Mouse (Mus musculus) C2C12 (cell line): ENCODE measurements at regions not wholly inside any gene's neighbourhood (a gene's known extent, or its start where the extent isn't known, plus 50 kb on each side); places are given as distances from the start of the nearest gene placed in this dataset.

Experiments
- H3K27me3 ChIP-seq: one replicate; pipeline ENCODE4 v1.6.1; 2011; ENCODE audit not compliant: control insufficient read depth, insufficient read depth, insufficient read length
- H3K36me3 ChIP-seq: one replicate; pipeline ENCODE4 v1.6.1; 2011; ENCODE audit not compliant: control insufficient read depth, insufficient read depth
- H3K4me3 ChIP-seq: one replicate; pipeline ENCODE4 v1.5.1; 2011; ENCODE audit warnings: mild to moderate bottlenecking, control low read depth; ENCODE audit not compliant: poor library complexity, insufficient read depth, severe bottlenecking
- H3K79me2 ChIP-seq: one replicate; pipeline ENCODE4 v1.6.1; 2011; ENCODE audit not compliant: control insufficient read depth, insufficient read depth
- H3K79me3 ChIP-seq: one replicate; pipeline ENCODE4 v1.6.1; 2011; ENCODE audit warnings: low read depth, control low read depth
- H3ac ChIP-seq: one replicate; pipeline ENCODE3; 2011; ENCODE audit warnings: low read depth; ENCODE audit not compliant: control insufficient read depth, insufficient read length
- CEBPB ChIP-seq: IDR thresholded peaks from one replicate; pipeline ENCODE4 v1.6.1; 2011; ENCODE audit warnings: low read depth, mild to moderate bottlenecking, control low read depth, moderate library complexity
- CTCF ChIP-seq: IDR thresholded peaks from one replicate; pipeline ENCODE4 v1.5.1; 2011; ENCODE audit not compliant: control insufficient read depth, insufficient read depth, insufficient read length
- FOSL1 ChIP-seq: IDR thresholded peaks from one replicate; pipeline ENCODE4 v1.8.0; 2011; ENCODE audit warnings: mild to moderate bottlenecking, low read length; ENCODE audit not compliant: poor library complexity, insufficient read depth, severe bottlenecking
- MAX ChIP-seq: IDR thresholded peaks from one replicate; pipeline ENCODE4 v1.6.1; 2011; ENCODE audit warnings: mild to moderate bottlenecking, control low read depth
- MYOD1 ChIP-seq: IDR thresholded peaks from one replicate; pipeline ENCODE4 v1.6.1; 2011; ENCODE audit warnings: low read depth; ENCODE audit not compliant: control insufficient read depth, insufficient read length
- MYOG ChIP-seq: IDR thresholded peaks from one replicate; pipeline ENCODE4 v1.6.1; 2011; ENCODE audit not compliant: control insufficient read depth, insufficient read length; ENCODE audit errors: extremely low read depth
- USF1 ChIP-seq: IDR thresholded peaks from one replicate; pipeline ENCODE4 v1.6.1; 2011; ENCODE audit warnings: low read depth, mild to moderate bottlenecking, control low read depth, moderate library complexity

- Histone ChIP-seq H3K4me3 (no peak overlapping the region), H3K79me3 (no peaks in the 10 kb centered on the region), H3K27me3 (no peaks in the 10 kb centered on the region), H3K79me2 (no peaks in the 10 kb centered on the region), H3ac (no peak overlapping the region), H3K36me3 (no peaks in the 10 kb centered on the region)
- TF ChIP-seq CEBPB = no peak
- TF ChIP-seq FOSL1 = no peak
- TF ChIP-seq CTCF = no peak
- no peak for TF ChIP-seq MYOD1
- TF ChIP-seq USF1 = no peak
- no peak for TF ChIP-seq MAX
- TF ChIP-seq MYOG = no peak
Observed at GRCm38 (mm10) chr3:155815693-155816092, 722.5 kb downstream of the Lrriq3 start.

- no peaks in the 10 kb centered on the region for H3K79me3 ChIP-seq
- TF ChIP-seq MAX = no peak
- TF ChIP-seq USF1 = no peak
- TF ChIP-seq MYOG = no peak
- H3ac ChIP-seq = no peak overlapping the region
- H3K27me3 ChIP-seq = no peaks in the 10 kb centered on the region
- H3K36me3 ChIP-seq = no peaks in the 10 kb centered on the region
- no peaks in the 10 kb centered on the region for H3K79me2 ChIP-seq
- H3K4me3 ChIP-seq = no peak overlapping the region
Observed at GRCm38 (mm10) chr3:155824863-155825262, 731.6 kb downstream of the Lrriq3 start.

GRCm38 (mm10) chr3:155866286-155866685 is 695.3 kb upstream of the Negr1 start:
- no peak for TF ChIP-seq CTCF
- TF ChIP-seq MAX = no peak
- no peak for TF ChIP-seq USF1
- TF ChIP-seq FOSL1 = no peak
- TF ChIP-seq CEBPB = no peak
- no peak for TF ChIP-seq MYOG
- no peak for TF ChIP-seq MYOD1
- H3K27me3 ChIP-seq = no peaks in the 10 kb centered on the region
- H3K79me2 ChIP-seq = no peaks in the 10 kb centered on the region
- no peak overlapping the region for H3K4me3 ChIP-seq
- no peaks in the 10 kb centered on the region for H3K79me3 ChIP-seq
- H3ac ChIP-seq = no peak overlapping the region
- no peaks in the 10 kb centered on the region for H3K36me3 ChIP-seq

GRCm38 (mm10) chr3:155875696-155876095 is 685.9 kb upstream of the Negr1 start:
- Histone ChIP-seq H3K79me2 (no peaks in the 10 kb centered on the region), H3K79me3 (no peaks in the 10 kb centered on the region), H3ac (no peak overlapping the region), H3K27me3 (no peaks in the 10 kb centered on the region), H3K4me3 (no peak overlapping the region), H3K36me3 (no peaks in the 10 kb centered on the region)
- TF ChIP-seq MYOG (no peak), CEBPB (peak; percentile 0), CTCF (no peak), FOSL1 (peak; percentile 43), MAX (no peak), MYOD1 (no peak), USF1 (no peak)

GRCm38 (mm10) chr3:155878401-155878800 is 683.2 kb upstream of the Negr1 start:
- no peaks in the 10 kb centered on the region for H3K36me3 ChIP-seq
- no peaks in the 10 kb centered on the region for H3K79me3 ChIP-seq
- no peak overlapping the region for H3ac ChIP-seq
- H3K27me3 ChIP-seq = no peaks in the 10 kb centered on the region
- TF ChIP-seq USF1 = no peak
- H3K4me3 ChIP-seq = no peak overlapping the region
- no peaks in the 10 kb centered on the region for H3K79me2 ChIP-seq

GRCm38 (mm10) chr3:155880722-155881121 is 680.9 kb upstream of the Negr1 start:
- Histone ChIP-seq H3K27me3 (no peaks in the 10 kb centered on the region), H3K79me2 (no peaks in the 10 kb centered on the region), H3K4me3 (no peak overlapping the region), H3ac (no peak overlapping the region), H3K79me3 (no peaks in the 10 kb centered on the region), H3K36me3 (no peaks in the 10 kb centered on the region)
- no peak for TF ChIP-seq MAX
- no peak for TF ChIP-seq CEBPB
- TF ChIP-seq CTCF = no peak
- no peak for TF ChIP-seq MYOG
- no peak for TF ChIP-seq FOSL1
- TF ChIP-seq USF1 = no peak
- no peak for TF ChIP-seq MYOD1

GRCm38 (mm10) chr3:155915981-155916380 is 645.6 kb upstream of the Negr1 start:
- Histone ChIP-seq H3K36me3 (no peaks in the 10 kb centered on the region), H3K27me3 (no peaks in the 10 kb centered on the region), H3K4me3 (no peak overlapping the region), H3ac (no peak overlapping the region), H3K79me2 (no peaks in the 10 kb centered on the region), H3K79me3 (no peaks in the 10 kb centered on the region)
- TF ChIP-seq CTCF = no peak
- TF ChIP-seq CEBPB = no peak
- no peak for TF ChIP-seq MYOD1
- no peak for TF ChIP-seq MAX
- TF ChIP-seq FOSL1 = no peak
- no peak for TF ChIP-seq MYOG
- no peak for TF ChIP-seq USF1
